Mouse (Mus musculus) Muller cell, postnatal 12 days (primary cell): ENCODE data around the gene Lmbrd2.

ENCODE experiments used
- DNase-seq: peaks from one replicate; pipeline ENCODE4 v3.0.0-alpha.2; 2015; ENCODE audit errors: inconsistent ontology term

The Lmbrd2 gene

GRCm38 (mm10) chr15:9140252-9140680, at the start of gene Lmbrd2:
Gene Lmbrd2 (plus strand): TSS chr15:9140550.
- peak; percentile 99 for DNase-seq

GRCm38 (mm10) chr15:9090662-9091061, 49.7 kb upstream of the Lmbrd2 start:
- DNase-seq, result no peak

- DNase-seq, result no peak
Measured at GRCm38 (mm10) chr15:9093598-9094365, 46.6 kb upstream of the Lmbrd2 start.

GRCm38 (mm10) chr15:9094366-9094750, 46.0 kb upstream of the Lmbrd2 start:
- no peak for DNase-seq

GRCm38 (mm10) chr15:9096865-9097264, 43.5 kb upstream of the Lmbrd2 start:
- no peak for DNase-seq

GRCm38 (mm10) chr15:9100446-9101077, 39.8 kb upstream of the Lmbrd2 start:
- DNase-seq, result no peak

- DNase-seq, result no peak
Measured at GRCm38 (mm10) chr15:9106303-9107074, 33.9 kb upstream of the Lmbrd2 start.

GRCm38 (mm10) chr15:9110526-9111347, 29.6 kb upstream of the Lmbrd2 start:
- DNase-seq, result no peak

GRCm38 (mm10) chr15:9111648-9112047, 28.7 kb upstream of the Lmbrd2 start:
- DNase-seq, result no peak

GRCm38 (mm10) chr15:9113556-9113955, 26.8 kb upstream of the Lmbrd2 start:
- no peak for DNase-seq

- no peak for DNase-seq
Measured at GRCm38 (mm10) chr15:9114131-9114530, 26.2 kb upstream of the Lmbrd2 start.

GRCm38 (mm10) chr15:9114599-9114998, 25.8 kb upstream of the Lmbrd2 start:
- DNase-seq, result no peak

GRCm38 (mm10) chr15:9118852-9119251, 21.5 kb upstream of the Lmbrd2 start:
- DNase-seq, result no peak

- no peak for DNase-seq
Measured at GRCm38 (mm10) chr15:9120081-9120480, 20.3 kb upstream of the Lmbrd2 start.

GRCm38 (mm10) chr15:9122989-9123388, 17.4 kb upstream of the Lmbrd2 start:
- no peak for DNase-seq

GRCm38 (mm10) chr15:9124856-9125255, 15.5 kb upstream of the Lmbrd2 start:
- no peak for DNase-seq

- DNase-seq, result no peak
Measured at GRCm38 (mm10) chr15:9127051-9127791, 13.1 kb upstream of the Lmbrd2 start.

- no peak for DNase-seq
Measured at GRCm38 (mm10) chr15:9130772-9131498, 9.4 kb upstream of the Lmbrd2 start.

- no peak for DNase-seq
Measured at GRCm38 (mm10) chr15:9131499-9131888, 8.9 kb upstream of the Lmbrd2 start.
